Mouse (Mus musculus) hindbrain, embryonic 13.5 days (tissue): ENCODE data around the gene Tuba1a. TPM values are rescaled to one million over a fixed set of nuclear protein-coding genes. Genes with fewer than 3 reads are reported as not detected.
"Not testable (repeated sequence)": the region's sequence is repeated elsewhere in the genome, so short reads cannot be mapped to it uniquely, and the experiment has no call there.

Experiments used
- ATAC-seq: fragments of 200-750 bp; cut with Nextera tagmentation; 2 replicates; pipeline ENCODE4 v1.8.0; 2017; ENCODE audit warnings: moderate TSS enrichment; ENCODE audit not compliant: low FRiP score
- H3K27ac ChIP-seq: fragments of 300-500 bp; sonication (generic); 2 replicates; pipeline ENCODE4 v1.5.1; 2015; ENCODE audit warnings: inconsistent platforms, mild to moderate bottlenecking, moderate library complexity
- H3K27me3 ChIP-seq: fragments of 300-500 bp; sonication (generic); 2 replicates; pipeline ENCODE4 v1.6.1; 2015; ENCODE audit warnings: mild to moderate bottlenecking, inconsistent platforms
- H3K36me3 ChIP-seq: fragments of 300-500 bp; sonication (generic); 2 replicates; pipeline ENCODE4 v1.6.1; 2015; ENCODE audit warnings: mild to moderate bottlenecking, inconsistent platforms
- H3K4me1 ChIP-seq: fragments of 300-500 bp; sonication (generic); replicated peaks from 2 replicates; pipeline ENCODE4 v1.6.1; 2015; ENCODE audit warnings: inconsistent platforms
- H3K4me2 ChIP-seq: fragments of 300-500 bp; sonication (generic); 2 replicates; pipeline ENCODE4 v1.6.1; 2015; ENCODE audit warnings: inconsistent platforms, mild to moderate bottlenecking, moderate library complexity
- H3K4me3 ChIP-seq: fragments of 300-500 bp; sonication (generic); 2 replicates; pipeline ENCODE4 v1.5.1; 2015; ENCODE audit warnings: mild to moderate bottlenecking, inconsistent platforms
- H3K9ac ChIP-seq: fragments of 300-500 bp; sonication (generic); 2 replicates; pipeline ENCODE4 v1.6.1; 2015; ENCODE audit warnings: mild to moderate bottlenecking, inconsistent platforms
- H3K9me3 ChIP-seq: fragments of 300-500 bp; sonication (generic); 2 replicates; pipeline ENCODE4 v1.6.1; 2016; ENCODE audit warnings: inconsistent platforms
- WGBS: fragments of 180-500 bp; shearing (Covaris S2); methylation state at CpG from one replicate; pipeline ENCODE4 v1.1.7; 2015; 5-methylcytosine and 5-hydroxymethylcytosine counted together
- polyA plus RNA-seq: library from polyadenylated mRNA; unstranded; fragments of >200 nt; fragmentation: Nextera tagmentation; extraction: Ambion mirVana; gene quantifications from 2 replicates; pipeline ENCODE4 v1.2.1, GENCODE M21; 2015

Tuba1a gene
- polyA plus RNA-seq, 1 experiment from 2014 or later = 15,152 TPM

DNA sequence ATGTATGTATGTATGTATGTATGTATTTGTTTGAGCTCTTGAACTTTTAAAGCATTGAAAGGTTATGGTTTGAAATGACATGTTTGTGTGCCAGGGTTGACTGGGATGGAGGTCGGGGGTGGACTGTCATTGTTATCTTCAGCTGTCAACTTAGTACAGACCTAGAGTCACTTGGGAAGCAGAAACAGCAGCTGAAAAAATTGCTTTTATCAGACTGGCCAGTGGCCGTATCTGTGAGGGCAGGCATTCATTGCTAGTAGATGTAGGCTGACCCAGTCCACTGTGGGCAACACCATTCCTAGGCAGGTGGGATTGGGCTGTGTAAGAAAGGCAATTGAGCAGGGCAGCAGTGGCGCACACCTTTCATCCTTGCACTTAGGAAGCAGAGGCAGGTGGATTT, 6.0 kb upstream of the Tuba1a start:
- Histone ChIP-seq H3K4me3 (no peak overlapping the region), H3K27ac (no peak overlapping the region), H3K9me3 (peaks cover 5% of the 10 kb centered on the region; the same call in 1 of the 2 replicates), H3K27me3 (no peaks in the 10 kb centered on the region), H3K4me2 (no peak overlapping the region), H3K9ac (no peak overlapping the region), H3K36me3 (no peaks in the 10 kb centered on the region), H3K4me1 (peaks cover 5% of the 10 kb centered on the region)
- WGBS = 80% methylated on average over 3 of the region's 3 CpGs
- no peak for ATAC-seq

GRCm38 (mm10) chr15:98958901-98959420, 5.5 kb upstream of the Tuba1a start:
- no peaks in the 10 kb centered on the region for H3K27me3 ChIP-seq
- peaks cover 3% of the 10 kb centered on the region; the same call in 1 of the 2 replicates for H3K9me3 ChIP-seq
- H3K27ac ChIP-seq = no peak overlapping the region
- WGBS = 88% methylated on average over 4 of the region's 4 CpGs
- no peak overlapping the region for H3K9ac ChIP-seq
- no peaks in the 10 kb centered on the region for H3K36me3 ChIP-seq
- no peak overlapping the region for H3K4me2 ChIP-seq
- no peak overlapping the region for H3K4me3 ChIP-seq
- peaks cover 5% of the 10 kb centered on the region for H3K4me1 ChIP-seq
- ATAC-seq = no peak

DNA sequence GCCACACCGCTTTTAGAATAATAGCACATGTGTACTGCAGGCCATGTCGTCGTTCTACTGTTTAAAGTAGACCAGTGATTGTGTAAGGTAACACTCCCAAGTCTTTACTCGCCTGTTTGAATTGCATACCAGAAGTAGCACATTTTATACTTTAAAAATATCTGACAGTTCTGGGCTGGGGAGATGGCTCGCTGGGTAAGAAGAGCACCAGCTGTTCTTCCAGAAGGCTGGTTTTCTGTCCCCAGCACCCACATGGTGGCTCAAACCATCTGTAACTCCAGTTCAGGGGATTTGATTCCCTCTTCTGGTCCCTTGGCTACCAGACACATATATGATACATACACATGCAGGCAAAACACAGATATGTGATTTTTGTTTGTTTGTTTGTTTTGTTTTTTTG, 4.0 kb upstream of the Tuba1a start:
- WGBS = 87% methylated on average over 5 of the region's 5 CpGs
- Histone ChIP-seq H3K27me3 (no peaks in the 10 kb centered on the region), H3K4me3 (no peak overlapping the region), H3K9me3 (no peaks in the 10 kb centered on the region), H3K4me2 (no peak overlapping the region), H3K9ac (no peak overlapping the region), H3K4me1 (peaks cover 5% of the 10 kb centered on the region), H3K36me3 (no peaks in the 10 kb centered on the region), H3K27ac (no peak overlapping the region)
- ATAC-seq = no peak

- H3K27me3 ChIP-seq = no peaks in the 10 kb centered on the region
- peak overlapping the region; percentile 80 for H3K4me2 ChIP-seq
- H3K27ac ChIP-seq = peak overlapping the region; percentile 99
- H3K36me3 ChIP-seq = peaks cover 2% of the 10 kb centered on the region
- H3K9ac ChIP-seq = peak overlapping the region; percentile 92
- peak overlapping the region; percentile 81; the same call in 1 of the 2 replicates for H3K4me3 ChIP-seq
- no peaks in the 10 kb centered on the region for H3K9me3 ChIP-seq
- ATAC-seq = no peak
- peaks cover 5% of the 10 kb centered on the region for H3K4me1 ChIP-seq
- 59% methylated on average over 4 of the region's 4 CpGs for WGBS
These were observed 2.5 kb upstream of the Tuba1a start for GRCm38 (mm10) chr15:98956000-98956399.

- H3K27me3 ChIP-seq = no peaks in the 10 kb centered on the region
- peak overlapping the region; percentile 92 for H3K9ac ChIP-seq
- peak overlapping the region; percentile 80 for H3K4me2 ChIP-seq
- H3K9me3 ChIP-seq = no peaks in the 10 kb centered on the region
- H3K27ac ChIP-seq = peak overlapping the region; percentile 99
- H3K36me3 ChIP-seq = peaks cover 4% of the 10 kb centered on the region
- 37% methylated on average over 4 of the region's 4 CpGs for WGBS
- H3K4me3 ChIP-seq = peak overlapping the region; percentile 81
- H3K4me1 ChIP-seq = peaks cover 5% of the 10 kb centered on the region
- ATAC-seq = no peak
These were observed 1.8 kb upstream of the Tuba1a start for GRCm38 (mm10) chr15:98955324-98955723.

- Histone ChIP-seq H3K4me3 (peak overlapping the region; percentile 81), H3K36me3 (peaks cover 6% of the 10 kb centered on the region), H3K27ac (peak overlapping the region; percentile 99), H3K9me3 (no peaks in the 10 kb centered on the region), H3K27me3 (no peaks in the 10 kb centered on the region), H3K4me2 (peak overlapping the region; percentile 80), H3K9ac (peak overlapping the region; percentile 92), H3K4me1 (peaks cover 7% of the 10 kb centered on the region)
- ATAC-seq = no peak
- 4% methylated on average over 14 of the region's 14 CpGs for WGBS
These were observed 1.1 kb upstream of the Tuba1a start for GRCm38 (mm10) chr15:98954425-98955253.

DNA sequence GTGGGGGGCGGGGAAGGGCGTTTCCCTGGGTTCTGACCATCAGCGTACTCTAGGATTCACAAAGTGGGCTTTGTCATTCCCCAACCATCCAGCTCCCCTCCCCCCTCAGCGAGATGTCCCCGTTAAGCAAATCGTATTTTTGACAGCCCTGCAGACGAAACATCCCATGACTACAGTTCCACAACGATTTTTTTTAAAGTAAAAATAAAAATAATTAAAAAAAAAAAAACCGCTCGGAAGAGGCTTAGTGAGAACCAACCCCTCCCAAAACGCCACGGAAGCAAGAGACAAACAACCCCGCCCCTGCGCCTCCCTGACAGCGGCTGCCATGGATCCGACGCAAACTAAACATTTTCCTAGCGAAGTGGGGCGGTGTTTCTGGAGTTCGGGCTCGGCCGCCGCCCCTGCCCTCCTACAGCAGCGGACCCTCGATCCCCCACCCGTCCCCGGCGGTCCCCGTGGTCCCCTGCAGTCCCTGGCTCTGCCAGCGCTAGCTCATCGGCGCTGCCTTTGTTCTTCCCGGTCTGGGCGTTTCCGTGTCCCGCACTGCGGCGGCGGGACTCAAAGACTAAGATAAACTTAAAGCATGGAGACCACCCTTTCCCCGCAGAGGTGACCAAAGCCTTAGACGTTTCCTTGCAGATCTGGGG, 627 bp downstream of the Tuba1a start:
- Histone ChIP-seq H3K27ac (peak overlapping the region; percentile 99), H3K9ac (peak overlapping the region; percentile 100), H3K4me2 (0 out of 2 replicates have a peak overlapping the region, but pooled peaks have one; percentile 68), H3K4me1 (peaks cover 23% of the 10 kb centered on the region), H3K9me3 (no peaks in the 10 kb centered on the region), H3K36me3 (peaks cover 15% of the 10 kb centered on the region), H3K4me3 (peak overlapping the region; percentile 81), H3K27me3 (no peaks in the 10 kb centered on the region)
- under 1% methylated on average over 41 of the region's 41 CpGs for WGBS
- peak; percentile 55 for ATAC-seq

DNA sequence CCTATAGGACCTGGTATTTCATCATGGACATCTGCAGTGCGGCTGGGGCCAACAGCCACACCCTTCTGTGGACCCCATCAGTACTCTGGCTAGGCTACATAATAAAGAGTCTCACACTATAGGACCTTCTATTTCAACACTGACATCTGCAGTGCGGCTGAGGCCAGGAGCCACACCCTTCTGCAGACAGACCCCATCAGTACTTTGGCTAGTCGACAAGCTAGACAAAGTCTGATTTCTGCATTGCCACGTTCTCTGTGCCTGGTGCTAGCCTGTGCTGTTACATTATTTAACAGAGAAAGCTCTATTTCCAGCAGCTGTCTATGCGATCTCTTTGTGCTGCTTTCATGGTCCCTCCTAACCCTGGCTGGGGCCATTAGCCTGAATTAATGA, 1.4 kb downstream of the Tuba1a start:
- peak overlapping the region; percentile 99 for H3K27ac ChIP-seq
- H3K4me2 ChIP-seq = peak overlapping the region; percentile 68
- H3K9ac ChIP-seq = peak overlapping the region; percentile 100
- no peaks in the 10 kb centered on the region for H3K9me3 ChIP-seq
- ATAC-seq = no peak
- H3K27me3 ChIP-seq = no peaks in the 10 kb centered on the region
- peaks cover 15% of the 10 kb centered on the region for H3K36me3 ChIP-seq
- H3K4me1 ChIP-seq = peaks cover 29% of the 10 kb centered on the region
- WGBS = 4% methylated on average over 5 of the region's 5 CpGs
- H3K4me3 ChIP-seq = peak overlapping the region; percentile 81

DNA sequence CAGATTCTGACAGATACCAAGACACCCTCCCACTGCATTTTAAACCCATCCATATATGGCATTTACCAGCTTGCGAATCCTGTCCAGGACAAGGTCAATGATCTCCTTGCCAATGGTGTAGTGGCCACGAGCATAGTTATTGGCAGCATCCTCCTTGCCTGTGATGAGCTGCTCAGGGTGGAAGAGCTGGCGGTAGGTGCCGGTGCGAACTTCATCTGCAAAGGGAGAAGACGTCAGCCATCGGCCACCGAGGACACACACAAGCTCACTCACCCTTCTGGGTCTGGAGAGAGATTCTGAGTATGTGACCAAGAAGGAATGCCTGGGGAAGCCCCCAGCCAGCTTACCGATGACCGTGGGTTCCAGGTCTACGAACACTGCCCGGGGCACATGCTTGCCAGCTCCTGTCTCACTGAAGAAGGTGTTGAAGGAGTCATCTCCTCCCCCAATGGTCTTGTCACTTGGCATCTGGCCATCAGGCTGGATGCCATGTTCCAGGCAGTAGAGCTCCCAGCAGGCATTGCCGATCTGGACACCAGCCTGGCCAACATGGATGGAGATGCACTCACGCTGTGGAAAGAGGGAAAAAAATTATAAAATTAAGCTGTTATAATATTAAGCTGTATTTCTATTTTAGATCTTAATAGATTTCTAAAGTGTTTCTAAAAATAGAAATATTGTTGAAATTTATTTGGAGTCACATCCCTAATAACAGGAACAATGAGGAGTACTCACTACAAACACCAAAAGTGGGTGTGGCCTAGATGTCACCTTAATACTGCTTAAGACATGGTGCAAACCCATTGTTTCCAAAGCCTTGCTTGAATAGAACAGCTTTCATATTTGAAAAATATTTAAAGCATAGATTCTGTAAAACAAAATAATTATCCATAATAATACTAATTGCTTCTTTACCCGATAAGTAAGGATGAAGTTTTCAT, 2.1 kb downstream of the Tuba1a start:
- H3K4me2 ChIP-seq = peak overlapping the region; percentile 68
- not testable (repeated sequence) for H3K27me3 ChIP-seq, H3K9me3 ChIP-seq, ATAC-seq
- peaks cover 29% of the 10 kb centered on the region for H3K4me1 ChIP-seq
- H3K4me3 ChIP-seq = peak overlapping the region; percentile 81
- WGBS = 50% methylated on average over 11 of the region's 15 CpGs
- H3K9ac ChIP-seq = peak overlapping the region; percentile 100
- H3K27ac ChIP-seq = peak overlapping the region; percentile 99
- peaks cover 15% of the 10 kb centered on the region for H3K36me3 ChIP-seq

DNA sequence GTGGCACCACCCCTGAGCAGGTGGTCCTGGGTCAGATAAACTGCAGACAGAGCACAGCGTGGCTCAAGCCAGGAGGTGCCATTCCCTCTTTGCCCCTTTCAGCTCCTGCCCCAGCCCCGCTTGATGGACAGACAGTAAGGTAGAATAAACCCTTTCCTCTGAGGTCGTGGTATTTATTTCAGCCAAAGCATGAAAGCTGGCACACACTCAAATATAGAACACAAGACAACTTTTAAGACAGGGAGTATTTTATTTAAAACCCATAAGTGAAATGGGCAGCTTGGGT, 4.0 kb downstream of the Tuba1a start:
- no peak for ATAC-seq
- peaks cover 21% of the 10 kb centered on the region for H3K36me3 ChIP-seq

DNA sequence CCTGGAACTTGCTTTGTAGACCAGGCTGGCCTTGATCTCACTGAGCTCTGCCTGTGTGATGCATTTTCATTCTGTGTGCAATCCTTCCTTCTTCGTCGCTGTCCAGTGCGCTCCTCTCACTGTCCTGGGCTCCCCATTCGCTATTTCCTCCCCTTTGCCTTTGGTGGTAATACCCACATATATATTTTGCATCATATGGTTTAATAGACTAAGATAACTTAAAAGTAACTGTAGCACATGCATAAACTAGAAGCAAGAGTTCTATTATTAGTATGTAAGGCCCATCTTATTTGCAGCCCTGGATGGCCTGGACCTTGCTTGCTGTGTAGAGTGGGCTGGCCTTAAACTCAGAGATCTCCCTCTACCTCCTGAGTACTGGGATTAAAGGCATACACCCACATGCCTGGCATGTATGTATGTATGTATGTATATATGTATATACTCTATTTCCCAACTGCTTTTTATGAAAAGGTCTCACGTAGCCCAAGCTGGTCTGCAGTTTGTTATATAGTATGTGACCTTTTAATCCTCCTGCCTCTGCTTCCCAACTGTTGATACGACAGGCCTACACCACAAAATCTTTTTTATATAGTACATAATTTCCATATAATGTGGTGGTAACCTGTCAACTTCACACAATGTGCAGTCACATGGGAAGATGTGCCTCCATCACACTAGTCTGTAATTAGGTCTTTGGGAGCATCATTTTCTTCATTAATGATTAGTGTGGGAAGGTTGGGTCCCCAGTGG, 4.5 kb downstream of the Tuba1a start:
- H3K4me2 ChIP-seq = peak overlapping the region; percentile 74
- WGBS = 45% methylated on average over 6 of the region's 6 CpGs
- H3K9ac ChIP-seq = peak overlapping the region; percentile 84
- peaks cover 21% of the 10 kb centered on the region for H3K36me3 ChIP-seq
- no peaks in the 10 kb centered on the region for H3K27me3 ChIP-seq
- no peak for ATAC-seq
- H3K4me3 ChIP-seq = peak overlapping the region; percentile 46
- no peaks in the 10 kb centered on the region for H3K9me3 ChIP-seq
- peaks cover 27% of the 10 kb centered on the region for H3K4me1 ChIP-seq
- H3K27ac ChIP-seq = peak overlapping the region; percentile 78

More for the DNA sequence above, 4.0 kb downstream of the Tuba1a start:
- peaks cover 27% of the 10 kb centered on the region for H3K4me1 ChIP-seq
- WGBS = 28% methylated on average over 3 of the region's 3 CpGs
- H3K9me3 ChIP-seq = no peaks in the 10 kb centered on the region
- H3K27me3 ChIP-seq = no peaks in the 10 kb centered on the region
- H3K4me2 ChIP-seq = peak overlapping the region; percentile 74
- peak overlapping the region; percentile 46 for H3K4me3 ChIP-seq
- H3K9ac ChIP-seq = peak overlapping the region; percentile 84
- peak overlapping the region; percentile 78 for H3K27ac ChIP-seq
